Mouse (Mus musculus) CH12.LX (cell line): ENCODE measurements around the gene Agap3. TPM values are rescaled to one million over a fixed set of nuclear protein-coding genes. Genes with fewer than 3 reads are reported as not detected.

Source experiments
- DNase-seq: peaks from one replicate; pipeline ENCODE4 v3.0.0-alpha.2; 2013; ENCODE audit errors: extremely low read depth
- H3K27ac ChIP-seq: 2 replicates; pipeline ENCODE4 v1.5.1; 2012; ENCODE audit warnings: low read depth, mild to moderate bottlenecking, control low read depth, moderate library complexity; ENCODE audit not compliant: insufficient read depth
- H3K27me3 ChIP-seq: replicated peaks from 2 replicates; pipeline ENCODE3; 2012; ENCODE audit warnings: inconsistent platforms
- H3K36me3 ChIP-seq, 2 experiments: replicated peaks in 1 of 2; 2 replicates each; pipeline versions ENCODE3 to v1.6.1; 2012; ENCODE audit warnings: inconsistent platforms in 1 of 2, low read length in 1 of 2, mild to moderate bottlenecking in 1 of 2, mixed read lengths in 1 of 2, moderate library complexity in 1 of 2; ENCODE audit not compliant: control insufficient read depth in 1 of 2, insufficient read depth in 1 of 2
- H3K4me1 ChIP-seq, 2 experiments: 2 replicates each; pipeline ENCODE4 v1.6.1; 2012; ENCODE audit warnings: inconsistent platforms in 1 of 2, moderate library complexity in 1 of 2; ENCODE audit not compliant: insufficient read depth in 2 of 2, control insufficient read depth in 1 of 2
- H3K4me2 ChIP-seq: 2 replicates; pipeline ENCODE4 v1.6.1; 2012; ENCODE audit warnings: low read depth, mild to moderate bottlenecking, control low read depth; ENCODE audit not compliant: poor library complexity, insufficient read depth, severe bottlenecking
- H3K4me3 ChIP-seq, 3 experiments: fragments of 150-350 bp in 1 of 3; sonication (generic) in 1 of 3; replicated peaks in 1 of 3; 2 replicates each; pipeline versions ENCODE3 to v1.5.1; 2011 to 2012; ENCODE audit warnings: low read depth in 2 of 3, low read length in 2 of 3, mild to moderate bottlenecking in 2 of 3, moderate library complexity in 2 of 3, control low read depth in 1 of 3, improper control_type of control experiment in 1 of 3, inconsistent platforms in 1 of 3, mixed read lengths in 1 of 3; ENCODE audit not compliant: poor library complexity in 1 of 3
- H3K79me2 ChIP-seq: replicated peaks from 2 replicates; pipeline ENCODE4 v1.6.1; 2012; ENCODE audit warnings: mild to moderate bottlenecking, moderate library complexity; ENCODE audit not compliant: control insufficient read depth, poor library complexity, insufficient read depth, severe bottlenecking; ENCODE audit errors: extremely low read depth
- H3K9ac ChIP-seq: 2 replicates; pipeline ENCODE4 v1.6.1; 2012; ENCODE audit warnings: low read depth, mild to moderate bottlenecking, control low read depth, moderate library complexity; ENCODE audit not compliant: insufficient read depth
- H3K9me3 ChIP-seq: replicated peaks from 2 replicates; pipeline ENCODE3; 2012; ENCODE audit warnings: low read length, inconsistent platforms, mixed read lengths
- BHLHE40 ChIP-seq: IDR thresholded peaks from 2 replicates; pipeline ENCODE4 v1.6.1; 2011; ENCODE audit warnings: mild to moderate bottlenecking, low read depth, low read length, improper control_type of control experiment
- CHD1 ChIP-seq: IDR thresholded peaks from 2 replicates; pipeline ENCODE4 v1.6.1; 2012; ENCODE audit warnings: low read depth, low read length, improper control_type of control experiment, inconsistent platforms
- CHD2 ChIP-seq: IDR thresholded peaks from 2 replicates; pipeline ENCODE4 v1.6.1; 2011; ENCODE audit warnings: low read length, improper control_type of control experiment
- CTCF ChIP-seq, 2 experiments: IDR thresholded peaks in 1 of 2; conservative IDR thresholded peaks in 1 of 2; 2 replicates each; pipeline ENCODE4 v1.5.1; 2011 to 2012; ENCODE audit warnings: low read depth in 2 of 2, low read length in 2 of 2, improper control_type of control experiment in 1 of 2, inconsistent platforms in 1 of 2, mild to moderate bottlenecking in 1 of 2, moderate library complexity in 1 of 2
- EP300 ChIP-seq: IDR thresholded peaks from 2 replicates; pipeline ENCODE4 v1.6.1; 2011; ENCODE audit warnings: low read length, improper control_type of control experiment
- GABPA ChIP-seq: IDR thresholded peaks from 2 replicates; pipeline ENCODE4 v1.6.1; 2012; ENCODE audit warnings: low read depth, low read length, improper control_type of control experiment, inconsistent platforms; ENCODE audit not compliant: insufficient replicate concordance
- HCFC1 ChIP-seq: IDR thresholded peaks from 2 replicates; pipeline ENCODE4 v1.6.1; 2012; ENCODE audit warnings: low read depth, mild to moderate bottlenecking, inconsistent platforms, low read length, improper control_type of control experiment
- IRF4 ChIP-seq: IDR thresholded peaks from 2 replicates; pipeline ENCODE4 v1.6.1; 2014; ENCODE audit warnings: low read depth, mild to moderate bottlenecking, inconsistent platforms, low read length, improper control_type of control experiment
- JUN ChIP-seq: IDR thresholded peaks from 2 replicates; pipeline ENCODE4 v1.6.1; 2011; ENCODE audit warnings: low read depth, mild to moderate bottlenecking, low read length, improper control_type of control experiment, moderate library complexity; ENCODE audit not compliant: insufficient read depth
- KAT2A ChIP-seq: IDR thresholded peaks from 2 replicates; pipeline ENCODE4 v1.6.1; 2012; ENCODE audit warnings: low read length, improper control_type of control experiment, inconsistent platforms; ENCODE audit not compliant: insufficient replicate concordance
- MAFK ChIP-seq: IDR thresholded peaks from 2 replicates; pipeline ENCODE4 v1.6.1; 2011; ENCODE audit warnings: low read length, improper control_type of control experiment; ENCODE audit not compliant: insufficient replicate concordance
- MEF2A ChIP-seq: IDR thresholded peaks from 2 replicates; pipeline ENCODE4 v1.6.1; 2014; ENCODE audit warnings: low read depth, mild to moderate bottlenecking, inconsistent platforms, low read length, improper control_type of control experiment, borderline replicate concordance
- MXI1 ChIP-seq: IDR thresholded peaks from 2 replicates; pipeline ENCODE4 v1.6.1; 2011; ENCODE audit warnings: mild to moderate bottlenecking, low read depth, low read length, improper control_type of control experiment
- NELFE ChIP-seq: IDR thresholded peaks from 2 replicates; pipeline ENCODE4 v1.6.1; 2011; ENCODE audit warnings: low read depth, low read length, improper control_type of control experiment
- PAX5 ChIP-seq: IDR thresholded peaks from 2 replicates; pipeline ENCODE4 v1.6.1; 2012; ENCODE audit warnings: low read length, inconsistent platforms, mixed read lengths
- POLR2AphosphoS2 ChIP-seq: IDR thresholded peaks from 2 replicates; pipeline ENCODE4 v1.6.1; 2011; ENCODE audit warnings: low read depth, low read length, improper control_type of control experiment
- SMC3 ChIP-seq: IDR thresholded peaks from 2 replicates; pipeline ENCODE4 v1.6.1; 2011; ENCODE audit warnings: low read depth, low read length, improper control_type of control experiment
- UBTF ChIP-seq: IDR thresholded peaks from 2 replicates; pipeline ENCODE4 v1.6.1; 2012; ENCODE audit warnings: low read depth, mild to moderate bottlenecking, inconsistent platforms, low read length, improper control_type of control experiment, moderate library complexity
- USF1 ChIP-seq: IDR thresholded peaks from 2 replicates; pipeline ENCODE4 v1.6.1; 2014; ENCODE audit warnings: low read depth, mild to moderate bottlenecking, inconsistent platforms, low read length, improper control_type of control experiment
- USF2 ChIP-seq: conservative IDR thresholded peaks from 2 replicates; pipeline ENCODE4 v1.6.1; 2011; ENCODE audit warnings: low read depth, low read length, improper control_type of control experiment
- ZKSCAN1 ChIP-seq: IDR thresholded peaks from 2 replicates; pipeline ENCODE4 v1.6.1; 2012; ENCODE audit warnings: low read depth, inconsistent platforms, low read length, improper control_type of control experiment, borderline replicate concordance
- ZMIZ1 ChIP-seq: IDR thresholded peaks from 2 replicates; pipeline ENCODE4 v1.6.1; 2012; ENCODE audit warnings: low read depth, mild to moderate bottlenecking, inconsistent platforms, low read length, improper control_type of control experiment
- ZNF384 ChIP-seq: IDR thresholded peaks from 2 replicates; pipeline ENCODE4 v1.6.1; 2012; ENCODE audit warnings: low read depth, low read length, improper control_type of control experiment, inconsistent platforms
- dilution Hi-C: fragments of 300-500 bp; cut with MboI; formaldehyde crosslinking; loops from 2 replicates; pipeline ENCODE4 v1.14.3; 2020; ENCODE audit warnings: low sequenced_read_pairs; ENCODE audit not compliant: extremely low pct_unique_long_range_greater_than_20kb, extremely low pct_ligation_motif_present
- in situ Hi-C: fragments of 300-500 bp; cut with MboI; formaldehyde crosslinking; loops from 3 replicates; pipeline ENCODE4 v1.14.3; 2019; ENCODE audit warnings: low sequenced_read_pairs, low pct_ligation_motif_present, low pct_unique_long_range_greater_than_20kb, mixed read lengths
- polyA plus RNA-seq: library from polyadenylated mRNA; unstranded; fragments of >175 nt; gene quantifications from 2 replicates; pipeline ENCODE4 v1.2.1, GENCODE M21; 2012; ENCODE audit warnings: low read depth; ENCODE audit not compliant: insufficient read length
- total RNA-seq, 2 experiments: library from RNA; depleted of rRNA; stranded (reverse); fragments of 300-350 nt in 1 of 2; fragments of >200 nt in 1 of 2; gene quantifications; 2 replicates each; pipeline ENCODE4 v1.2.3; 2012 to 2014

Gene Agap3
- total and polyA plus RNA-seq, 3 experiments, result 15.4 to 43.5 (median 38.0) TPM

- TF ChIP-seq ZKSCAN1 (no peak), EP300 (no peak), MAFK (no peak), IRF4 (no peak), USF1 (no peak), JUN (no peak), GABPA (no peak), CTCF (conservative IDR thresholded peaks at IDR 0.05 in 1 of 2, IDR thresholded peaks at IDR 0.05 in 1 of 2; ENCODE audit: low read depth in 2 of 2, low read length in 2 of 2) (no peak)
Observed at GRCm38 (mm10) chr5:24424861-24425411, 27.0 kb upstream of the Agap3 start (continued).

- no peak overlapping the region for H3K27ac ChIP-seq
Observed at GRCm38 (mm10) chr5:24425421-24426036, 26.4 kb upstream of the Agap3 start.

GRCm38 (mm10) chr5:24426037-24426432 is 25.9 kb upstream of the Agap3 start:
- Histone ChIP-seq H3K4me3 (peak overlapping the region; percentile 63 to 94 (median 68)), H3K79me2 (peaks cover 10% of the 10 kb centered on the region; the same call in 1 of the 2 replicates), H3K4me1 (peaks cover 16 to 41% of the 10 kb centered on the region in 2 experiments), H3K36me3 (peaks cover 18 to 43% of the 10 kb centered on the region in 2 experiments), H3K27me3 (no peaks in the 10 kb centered on the region), H3K9me3 (no peaks in the 10 kb centered on the region), H3K27ac (no peak overlapping the region), H3K9ac (peak overlapping the region; percentile 54), H3K4me2 (peak overlapping the region; percentile 55)
- DNase-seq, result no peak
- dilution Hi-C loops (no loop called here), in situ Hi-C loops (no loop called here)
- TF ChIP-seq MXI1 (no peak), ZMIZ1 (no peak), USF2 (no peak), SMC3 (no peak), POLR2AphosphoS2 (no peak), CHD1 (no peak), JUN (no peak), MEF2A (no peak), ZNF384 (no peak), UBTF (no peak), ZKSCAN1 (no peak), PAX5 (no peak), NELFE (no peak), KAT2A (no peak), CHD2 (no peak), GABPA (no peak), HCFC1 (no peak)
- TF ChIP-seq, all 38 proteins: peak for 0

More at GRCm38 (mm10) chr5:24425421-24426036, 26.4 kb upstream of the Agap3 start:
- Histone ChIP-seq H3K9ac (peak overlapping the region; percentile 54), H3K36me3 (peaks cover 14 to 43% of the 10 kb centered on the region in 2 experiments), H3K27me3 (no peaks in the 10 kb centered on the region), H3K79me2 (peaks cover 10% of the 10 kb centered on the region; the same call in 1 of the 2 replicates), H3K9me3 (no peaks in the 10 kb centered on the region), H3K4me1 (peaks cover 16 to 41% of the 10 kb centered on the region in 2 experiments), H3K4me2 (peak overlapping the region; percentile 55), H3K4me3 (peak overlapping the region; percentile 63 to 94 (median 68))
- in situ Hi-C loops, result no loop called here
- dilution Hi-C loops, result no loop called here
- peak; percentile 53 for DNase-seq
- TF ChIP-seq BHLHE40, result no peak
- peak in 1 of 2 experiments; percentile 46; a peak in 2 of 4 replicates for TF ChIP-seq CTCF (conservative IDR thresholded peaks at IDR 0.05 in 1 of 2, IDR thresholded peaks at IDR 0.05 in 1 of 2; ENCODE audit: low read depth in 2 of 2, low read length in 2 of 2)
